Mouse (Mus musculus) forebrain, embryonic 11.5 days (tissue): ENCODE data around the gene Gpkow. TPM values are rescaled to one million over a fixed set of nuclear protein-coding genes. Genes with fewer than 3 reads are reported as not detected.
"Not testable (repeated sequence)": the region's sequence is repeated elsewhere in the genome, so short reads cannot be mapped to it uniquely, and the experiment has no call there.

Experiments used
- ATAC-seq: fragments of 200-750 bp; cut with Nextera tagmentation; replicated peaks from 2 replicates; pipeline ENCODE4 v1.8.0; 2017; ENCODE audit warnings: moderate TSS enrichment; ENCODE audit not compliant: low FRiP score
- DNase-seq: peaks from one replicate; pipeline ENCODE4 v3.0.0-alpha.2; 2017; ENCODE audit warnings: low spot score
- H3K27ac ChIP-seq: fragments of 300-500 bp; sonication (generic); 2 replicates; pipeline ENCODE4 v1.5.1; 2014; ENCODE audit warnings: low read depth, low read length
- H3K27me3 ChIP-seq: fragments of 300-500 bp; sonication (generic); 2 replicates; pipeline ENCODE4 v1.6.1; 2014; ENCODE audit warnings: mild to moderate bottlenecking, low read length, mixed read lengths; ENCODE audit not compliant: control insufficient read depth, insufficient read depth
- H3K36me3 ChIP-seq: fragments of 300-500 bp; sonication (generic); 2 replicates; pipeline ENCODE4 v1.6.1; 2014; ENCODE audit warnings: mild to moderate bottlenecking, low read length, moderate library complexity, mixed read lengths; ENCODE audit not compliant: control insufficient read depth, insufficient read depth
- H3K4me1 ChIP-seq: fragments of 300-500 bp; sonication (generic); replicated peaks from 2 replicates; pipeline ENCODE4 v1.6.1; 2014; ENCODE audit warnings: low read length, mixed read lengths; ENCODE audit not compliant: control insufficient read depth, insufficient read depth
- H3K4me2 ChIP-seq: fragments of 300-500 bp; sonication (generic); 2 replicates; pipeline ENCODE4 v1.6.1; 2014; ENCODE audit warnings: low read depth, mild to moderate bottlenecking, low read length, moderate library complexity, mixed read lengths; ENCODE audit not compliant: severe bottlenecking
- H3K4me3 ChIP-seq: fragments of 300-500 bp; sonication (generic); 2 replicates; pipeline ENCODE4 v1.5.1; 2014; ENCODE audit warnings: low read depth, low read length
- H3K9ac ChIP-seq: fragments of 300-500 bp; sonication (generic); 2 replicates; pipeline ENCODE4 v1.6.1; 2014; ENCODE audit warnings: low read length
- H3K9me3 ChIP-seq: fragments of 300-500 bp; sonication (generic); 2 replicates; pipeline ENCODE4 v1.6.1; 2016; ENCODE audit warnings: low read length, mixed read lengths; ENCODE audit not compliant: control insufficient read depth
- WGBS: fragments of 180-500 bp; shearing (Covaris S2); extraction: QIAGEN DNeasy Blood & Tissue Kit; methylation state at CpG from one replicate; pipeline ENCODE4 v1.1.7; 2014; 5-methylcytosine and 5-hydroxymethylcytosine counted together
- polyA plus RNA-seq: library from polyadenylated mRNA; unstranded; fragments of >200 nt; fragmentation: Nextera tagmentation; extraction: Ambion mirVana; gene quantifications from 2 replicates; pipeline ENCODE4 v1.2.1, GENCODE M21; 2014

The Gpkow gene
- polyA plus RNA-seq, 1 experiment from 2014 or later = 47.0 TPM

- H3K27me3 ChIP-seq = no peaks in the 10 kb centered on the region
- no peaks in the 10 kb centered on the region for H3K9me3 ChIP-seq
- no peak overlapping the region for H3K4me3 ChIP-seq
- peak overlapping the region; percentile 48; the same call in 1 of the 2 replicates for H3K4me2 ChIP-seq
- WGBS = 29% methylated on average over 27 of the region's 27 CpGs
- no peaks in the 10 kb centered on the region for H3K4me1 ChIP-seq
- no peaks in the 10 kb centered on the region for H3K36me3 ChIP-seq
- DNase-seq (peak; percentile 93), ATAC-seq (peak; percentile 98)
- peak overlapping the region; percentile 27; the same call in 1 of the 2 replicates for H3K9ac ChIP-seq
- H3K27ac ChIP-seq = no peak overlapping the region
These were observed 17.4 kb upstream of the Gpkow start for GRCm38 (mm10) chrX:7679405-7680056.

DNA sequence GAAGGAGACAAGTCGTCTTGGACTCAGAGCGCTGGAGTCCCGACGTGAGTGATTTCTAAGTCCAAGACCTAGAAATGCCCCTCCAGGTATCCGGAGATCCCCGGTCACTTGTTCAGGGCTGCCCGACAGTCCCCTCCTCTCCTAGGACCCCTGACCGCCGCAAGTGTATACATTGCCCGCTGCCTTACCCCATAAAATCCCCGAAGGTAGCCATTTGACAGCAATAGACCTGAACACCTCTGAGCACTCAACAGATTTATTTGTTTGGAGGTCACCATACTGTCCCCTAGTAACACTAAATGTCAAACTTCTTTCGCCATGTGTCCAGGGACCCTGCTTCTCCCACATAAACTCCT, 16.9 kb upstream of the Gpkow start:
- WGBS = 24% methylated on average over 12 of the region's 12 CpGs
- Histone ChIP-seq H3K4me1 (no peaks in the 10 kb centered on the region), H3K9me3 (no peaks in the 10 kb centered on the region), H3K36me3 (no peaks in the 10 kb centered on the region), H3K4me3 (no peak overlapping the region), H3K9ac (peak overlapping the region; percentile 27; the same call in 1 of the 2 replicates), H3K27me3 (no peaks in the 10 kb centered on the region), H3K27ac (no peak overlapping the region), H3K4me2 (peak overlapping the region; percentile 48; the same call in 1 of the 2 replicates)
- ATAC-seq (no peak; the same call in 1 of the 2 replicates), DNase-seq (no peak)

DNA sequence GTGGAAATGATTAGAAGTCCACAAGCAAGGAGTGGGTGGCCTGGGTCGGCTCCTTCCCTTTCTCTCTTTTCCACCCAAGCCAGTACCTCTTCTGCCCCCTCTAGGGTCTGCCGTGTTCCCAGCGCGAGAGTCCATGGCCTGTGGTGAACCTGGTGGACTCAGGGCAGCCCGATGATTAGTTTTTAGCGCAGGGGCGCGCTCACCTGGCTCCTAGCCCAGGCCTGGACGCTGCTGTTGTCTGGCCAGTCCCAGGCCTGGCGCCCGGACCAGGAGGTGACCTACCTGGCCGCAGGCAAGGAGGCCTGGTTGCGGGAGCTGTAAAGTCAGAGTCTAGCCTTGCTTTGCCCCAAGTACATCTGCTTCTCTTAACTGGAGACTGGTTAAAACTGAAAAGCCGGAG, 16.1 kb upstream of the Gpkow start, which contains the start of gene Magix:
Gene Magix (minus strand): TSS at position 388 of the 400 bp plus-strand sequence.
- ATAC-seq = no peak

DNA sequence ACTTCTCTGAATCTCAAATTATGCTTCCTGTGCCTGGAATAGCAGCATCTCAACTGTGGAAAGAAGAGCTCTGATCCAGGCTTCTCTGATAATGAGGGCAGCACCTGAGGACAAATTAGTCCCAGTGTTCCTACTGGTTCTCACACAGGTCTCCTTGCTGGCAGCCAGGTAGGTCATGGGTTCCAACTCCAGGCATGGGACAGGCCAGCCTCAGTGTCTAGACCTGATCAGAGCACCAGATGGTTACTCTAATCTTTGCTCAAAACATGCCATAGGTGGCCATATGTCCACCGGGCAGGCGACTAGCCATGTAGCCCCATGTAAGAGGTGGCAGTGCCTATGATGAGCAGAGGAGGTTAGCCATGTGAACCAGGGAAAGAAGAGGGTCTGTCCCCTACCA, 8.6 kb upstream of the Gpkow start:
- no peaks in the 10 kb centered on the region for H3K9me3 ChIP-seq
- no peaks in the 10 kb centered on the region for H3K4me1 ChIP-seq
- no peak overlapping the region for H3K9ac ChIP-seq
- DNase-seq (no peak), ATAC-seq (no peak)
- no peak overlapping the region for H3K4me2 ChIP-seq
- H3K36me3 ChIP-seq = no peaks in the 10 kb centered on the region
- H3K4me3 ChIP-seq = no peak overlapping the region
- WGBS = 93% methylated on average over 2 of the region's 2 CpGs
- H3K27ac ChIP-seq = no peak overlapping the region
- H3K27me3 ChIP-seq = no peaks in the 10 kb centered on the region

More for the DNA sequence above, 16.1 kb upstream of the Gpkow start, which contains the start of gene Magix:
- peak within 1 kb of the TSS; percentile 27; the same call in 1 of the 2 replicates for H3K9ac ChIP-seq
- peak within 1 kb of the TSS; percentile 48; the same call in 1 of the 2 replicates for H3K4me2 ChIP-seq
- H3K4me1 ChIP-seq = no peaks in the 10 kb centered on the region
- no peaks in the 10 kb centered on the region for H3K27me3 ChIP-seq
- WGBS = 64% methylated on average over 14 of the region's 14 CpGs
- no peak within 1 kb of the TSS for H3K27ac ChIP-seq
- no peak within 1 kb of the TSS for H3K4me3 ChIP-seq
- DNase-seq = no peak
- no peaks in the 10 kb centered on the region for H3K9me3 ChIP-seq
- H3K36me3 ChIP-seq = no peaks in the 10 kb centered on the region

- H3K4me1 ChIP-seq = no peaks in the 10 kb centered on the region
- no peak overlapping the region for H3K4me2 ChIP-seq
- no peaks in the 10 kb centered on the region for H3K9me3 ChIP-seq
- H3K4me3 ChIP-seq = no peak overlapping the region
- H3K9ac ChIP-seq = no peak overlapping the region
- DNase-seq = no peak
- no peak for ATAC-seq
- H3K27ac ChIP-seq = no peak overlapping the region
- H3K36me3 ChIP-seq = no peaks in the 10 kb centered on the region
- 67% methylated on average over 3 of the region's 3 CpGs for WGBS
- no peaks in the 10 kb centered on the region for H3K27me3 ChIP-seq
These were observed 6.4 kb upstream of the Gpkow start for GRCm38 (mm10) chrX:7690486-7690885.

DNA sequence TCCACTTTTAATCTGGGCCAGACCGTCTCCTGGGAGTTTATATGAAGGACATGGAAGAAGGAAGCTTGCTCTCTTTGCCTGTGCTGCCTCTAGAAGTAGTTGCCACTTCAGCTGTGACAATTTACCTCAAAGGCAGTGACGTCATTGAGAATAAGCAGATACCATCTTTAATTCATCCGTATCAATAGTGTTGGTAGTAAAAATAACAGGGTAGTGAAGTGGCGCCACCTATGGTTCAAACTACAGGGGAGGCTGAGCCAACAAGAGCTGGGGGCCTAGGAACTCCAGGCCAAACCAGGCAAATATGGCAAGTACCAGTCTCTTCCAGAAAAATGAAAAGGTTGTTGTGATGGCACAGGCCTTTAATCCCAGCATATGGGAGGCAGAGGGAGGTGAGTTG, 4.1 kb upstream of the Gpkow start:
- no peak for DNase-seq

DNA sequence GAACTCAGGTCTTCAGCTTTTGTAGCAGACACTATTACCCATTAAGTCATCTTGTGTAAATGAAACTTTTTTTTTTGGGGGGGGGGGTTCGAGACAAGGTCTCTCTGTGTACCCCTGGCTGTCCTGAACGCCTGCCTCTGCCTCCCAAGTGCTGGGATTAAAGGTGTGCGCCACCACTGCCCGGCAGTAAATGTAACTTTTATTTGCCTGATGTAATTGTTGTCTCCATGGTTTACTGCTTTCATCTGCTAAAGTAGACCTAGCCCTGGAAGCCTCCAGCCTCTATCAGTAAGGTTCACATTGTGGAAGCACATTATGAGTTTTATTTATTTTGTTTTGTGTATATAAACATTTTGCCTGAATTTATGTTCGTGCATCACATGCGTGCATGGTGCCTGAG, 411 bp upstream of the Gpkow start:
- H3K4me3 ChIP-seq = no peak overlapping the region
- H3K4me2 ChIP-seq = peak overlapping the region; percentile 21; the same call in 1 of the 2 replicates

More for the DNA sequence above, 4.1 kb upstream of the Gpkow start:
- H3K4me3 ChIP-seq = no peak overlapping the region
- no peak overlapping the region for H3K9ac ChIP-seq
- ATAC-seq = no peak
- H3K9me3 ChIP-seq = no peaks in the 10 kb centered on the region
- no peak overlapping the region for H3K4me2 ChIP-seq
- WGBS = 36% methylated on average over 4 of the region's 4 CpGs
- no peaks in the 10 kb centered on the region for H3K27me3 ChIP-seq
- no peak overlapping the region for H3K27ac ChIP-seq
- H3K36me3 ChIP-seq = no peaks in the 10 kb centered on the region
- H3K4me1 ChIP-seq = no peaks in the 10 kb centered on the region; the same call in 1 of the 2 replicates

DNA sequence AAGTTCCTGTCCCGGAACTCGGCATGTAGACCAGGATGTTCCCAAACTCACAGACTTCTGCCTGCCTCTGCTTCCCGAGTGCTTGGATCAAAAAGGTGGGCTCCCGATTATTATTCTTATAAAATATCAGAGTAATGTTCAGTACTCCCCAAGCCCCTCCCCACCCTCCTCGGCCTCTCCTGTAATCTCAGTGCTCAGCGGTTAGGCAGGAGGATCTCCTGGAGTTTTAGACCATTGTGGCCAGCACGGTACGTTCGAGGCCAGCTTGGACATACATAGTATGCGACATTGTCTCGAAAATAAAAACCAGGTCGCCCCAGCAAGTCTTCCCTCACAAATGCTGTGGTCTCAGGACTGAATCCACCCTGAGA, 16.8 kb downstream of the Gpkow start:
- not testable (repeated sequence) for ATAC-seq, H3K4me1 ChIP-seq, H3K36me3 ChIP-seq, DNase-seq, H3K27ac ChIP-seq, H3K9me3 ChIP-seq, H3K27me3 ChIP-seq
- 31% methylated on average over 5 of the region's 12 CpGs for WGBS
- Histone ChIP-seq H3K9ac (peak overlapping the region; percentile 32; the same call in 1 of the 2 replicates), H3K4me3 (peak overlapping the region; percentile 26), H3K4me2 (peak overlapping the region; percentile 43)

More for the DNA sequence above, 411 bp upstream of the Gpkow start:
- ATAC-seq = peak; percentile 34
- Histone ChIP-seq H3K27ac (no peak overlapping the region), H3K4me1 (no peaks in the 10 kb centered on the region; the same call in 1 of the 2 replicates), H3K36me3 (no peaks in the 10 kb centered on the region), H3K9me3 (no peaks in the 10 kb centered on the region), H3K27me3 (no peaks in the 10 kb centered on the region), H3K9ac (no peak overlapping the region)
- DNase-seq = no peak
- WGBS = 49% methylated on average over 6 of the region's 6 CpGs
